Mouse (Mus musculus) brain, adult 10 weeks (tissue): ENCODE data around the gene Gm973. TPM values are rescaled to one million over a fixed set of nuclear protein-coding genes. Genes with fewer than 3 reads are reported as not detected.

Experiments
- polyA plus RNA-seq: library from polyadenylated mRNA; stranded (reverse); fragments of 350-450 nt; fragmentation: Illumina TruSeq; extraction: RNeasy Lipid Tissue Mini Kit (QIAGEN cat#74804); gene quantifications from one replicate; pipeline ENCODE4 v1.2.3, GENCODE M21; 2015; ENCODE audit warnings: low read depth, low replicate concordance

Gene Gm973
- 12.0 TPM for polyA plus RNA-seq

GRCm38 (mm10) chr1:59516026-59516917 lies at the start of gene Gm973:
Gene Gm973, plus strand, starts transcription at chr1:59516264.

GRCm38 (mm10) chr1:59482331-59482695 lies 33.8 kb upstream of the Gm973 start, which contains the start of gene Fzd7:
Gene Fzd7, plus strand, starts transcription at chr1:59482424.

GRCm38 (mm10) chr1:59670641-59671168 lies 154.6 kb downstream of the Gm973 start, which contains the start of gene Sumo1:
Gene Sumo1, minus strand, starts transcription at chr1:59670834.

GRCm38 (mm10) chr1:59684819-59685755 lies 169.0 kb downstream of the Gm973 start, which contains the start of gene Nop58:
Gene Nop58, plus strand, starts transcription at chr1:59684971.

Other genes with a start within 250 kb of the Gm973 start
- gene Fzd7, start 33.8 kb upstream of the Gm973 start, polyA plus RNA-seq = 3.5 TPM
- gene Sumo1, start 154.6 kb downstream of the Gm973 start, polyA plus RNA-seq = 255 TPM
- 54.6 TPM for gene Nop58, start 168.7 kb downstream of the Gm973 start, polyA plus RNA-seq
- gene Bmpr2, start 247.1 kb downstream of the Gm973 start, polyA plus RNA-seq = 36.2 TPM